Mouse (Mus musculus) embryonic fibroblast, embryonic 13.5 days (primary cell): ENCODE measurements around the gene Dhx35.

ENCODE experiments used
- CTCF ChIP-seq: IDR thresholded peaks from 2 replicates; pipeline ENCODE4 v1.5.1; 2011; ENCODE audit warnings: mild to moderate bottlenecking, control low read depth, low read length, moderate library complexity, borderline replicate concordance; ENCODE audit not compliant: insufficient read depth
- POLR2A ChIP-seq: IDR thresholded peaks from 2 replicates; pipeline ENCODE4 v1.6.1; 2011; ENCODE audit warnings: low read depth, mild to moderate bottlenecking, control low read depth, low read length, moderate library complexity

- TF ChIP-seq CTCF (no peak), POLR2A (no peak)
Observed at GRCm38 (mm10) chr2:158774886-158775285, 19.7 kb upstream of the Dhx35 start.
